Mouse (Mus musculus) heart, postnatal 0 days (tissue): ENCODE measurements around the gene Kit.

Experiments
- CTCF ChIP-seq: IDR thresholded peaks from 2 replicates; pipeline ENCODE4 v1.5.1; 2016; ENCODE audit warnings: antibody characterized with exemption, control low read depth, low read depth
- EP300 ChIP-seq: IDR thresholded peaks from 2 replicates; pipeline ENCODE4 v1.6.1; 2016; ENCODE audit warnings: antibody characterized with exemption, low read depth

GRCm38 (mm10) chr5:75575567-75576515 is 1.1 kb downstream of the Kit start:
- TF ChIP-seq CTCF = peak; percentile 52
- TF ChIP-seq EP300 = no peak
